Mouse (Mus musculus): ENCODE data around the gene Steap1. TPM values are rescaled to one million over a fixed set of nuclear protein-coding genes. Genes with fewer than 3 reads are reported as not detected.

Steap1 gene
- total RNA-seq, 1 experiment: 45.6 TPM

DNA sequence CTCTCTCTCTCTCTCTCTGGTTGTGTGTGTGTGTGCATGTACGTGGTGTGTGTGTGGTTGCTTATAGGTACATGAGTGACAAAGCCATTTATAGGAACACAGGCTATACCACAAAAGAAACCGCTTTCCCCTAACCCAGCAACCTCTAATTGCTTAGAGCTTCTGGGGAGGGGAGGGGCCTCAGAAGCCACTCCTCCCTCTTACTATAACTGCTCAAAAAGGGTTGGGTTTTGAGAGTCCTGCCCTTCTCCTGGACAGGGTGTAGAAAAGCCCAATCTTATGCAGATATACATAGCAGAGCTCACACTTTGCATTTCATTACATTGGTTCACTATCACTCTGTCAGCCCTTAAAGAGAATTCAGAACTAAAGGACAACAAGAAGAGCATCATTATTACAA lies 48.7 kb downstream of the Steap1 start:
- H3K4me1 ChIP-seq (ENCODE audit: control insufficient read depth in 2 of 2, insufficient read depth in 2 of 2, low read length in 2 of 2, poor library complexity in 1 of 2): peaks cover 9 to 10% of the 10 kb centered on the region in 2 experiments; a peak in 3 of 4 replicates
- H3K4me3 ChIP-seq (ENCODE audit: insufficient read depth in 1 of 2, low read depth in 1 of 2, low read length in 2 of 2, poor library complexity in 1 of 2, severe bottlenecking in 1 of 2): no peak overlapping the region
- H3K9ac ChIP-seq (ENCODE audit: insufficient read depth, low read depth, low read length, poor library complexity, severe bottlenecking): no peak overlapping the region
- DNase-seq (ENCODE audit: low read depth, low spot score): no peak
- H3K9me3 ChIP-seq (ENCODE audit: control insufficient read depth, insufficient read depth, low read depth, low read length): no peaks in the 10 kb centered on the region
- in situ Hi-C loops (cut with MboI; ENCODE audit: low sequenced_read_pairs in 2 of 2, unreplicated experiment in 2 of 2): no loop called here
- H3K27ac ChIP-seq (ENCODE audit: insufficient read depth, low read depth, low read length, poor library complexity, severe bottlenecking): no peak overlapping the region; the same call in 1 of the 2 replicates
- TF ChIP-seq ZC3H11A (IDR thresholded peaks at IDR 0.05; ENCODE audit: borderline replicate concordance, low read depth, low read length) (no peak), HCFC1 (IDR thresholded peaks at IDR 0.05; ENCODE audit: borderline replicate concordance, insufficient read depth, low read length) (no peak), ZNF384 (IDR thresholded peaks at IDR 0.05; ENCODE audit: low read depth, low read length) (no peak), MAFK (IDR thresholded peaks at IDR 0.05; ENCODE audit: insufficient read depth, low read depth, low read length) (no peak), CHD2 (IDR thresholded peaks at IDR 0.05; ENCODE audit: low read depth, low read length) (no peak)
- no peaks in the 10 kb centered on the region for H3K36me3 ChIP-seq (ENCODE audit: control insufficient read depth, insufficient read depth, low read length, poor library complexity, severe bottlenecking)

DNA sequence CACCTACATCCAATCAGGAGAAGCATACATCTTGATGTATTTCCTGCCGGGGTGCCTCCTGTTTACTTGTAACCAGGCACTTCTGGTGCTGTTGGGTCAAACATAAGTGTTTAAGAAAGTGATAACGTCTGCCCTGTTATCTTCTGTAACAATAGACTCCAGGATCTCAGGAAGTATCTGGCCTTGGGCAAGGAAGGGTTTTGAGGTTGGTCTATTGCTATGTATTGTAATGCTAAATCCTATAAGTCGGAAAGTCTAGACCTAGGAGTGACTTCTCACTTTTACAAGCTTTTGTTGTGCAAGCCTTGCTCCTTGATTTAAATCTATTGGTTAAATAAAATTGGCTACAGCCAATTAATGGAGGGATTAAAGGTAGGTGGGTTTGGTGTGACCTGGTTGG lies 50.3 kb downstream of the Steap1 start:
- peak overlapping the region; percentile 84; the same call in 1 of the 2 replicates for H3K27ac ChIP-seq (ENCODE audit: insufficient read depth, low read depth, low read length, poor library complexity, severe bottlenecking)
- no peak overlapping the region for H3K9ac ChIP-seq (ENCODE audit: insufficient read depth, low read depth, low read length, poor library complexity, severe bottlenecking)
- peak; percentile 46 for DNase-seq (ENCODE audit: low read depth, low spot score)
- TF ChIP-seq MAFK (IDR thresholded peaks at IDR 0.05; ENCODE audit: insufficient read depth, low read depth, low read length) (0 out of 2 replicates have a peak, but pooled peaks have one; percentile 9), ZNF384 (IDR thresholded peaks at IDR 0.05; ENCODE audit: low read depth, low read length) (no peak)
- no peak overlapping the region for H3K4me3 ChIP-seq (ENCODE audit: insufficient read depth in 1 of 2, low read depth in 1 of 2, low read length in 2 of 2, poor library complexity in 1 of 2, severe bottlenecking in 1 of 2)
- in situ Hi-C loops (cut with MboI; ENCODE audit: low sequenced_read_pairs in 2 of 2, unreplicated experiment in 2 of 2): no loop called here
- no peaks in the 10 kb centered on the region for H3K36me3 ChIP-seq (ENCODE audit: control insufficient read depth, insufficient read depth, low read length, poor library complexity, severe bottlenecking)
- H3K4me1 ChIP-seq (ENCODE audit: control insufficient read depth in 2 of 2, insufficient read depth in 2 of 2, low read length in 2 of 2, poor library complexity in 1 of 2): peaks cover 8 to 9% of the 10 kb centered on the region in 2 experiments; a peak in 3 of 4 replicates
- no peaks in the 10 kb centered on the region for H3K9me3 ChIP-seq (ENCODE audit: control insufficient read depth, insufficient read depth, low read depth, low read length)

DNA sequence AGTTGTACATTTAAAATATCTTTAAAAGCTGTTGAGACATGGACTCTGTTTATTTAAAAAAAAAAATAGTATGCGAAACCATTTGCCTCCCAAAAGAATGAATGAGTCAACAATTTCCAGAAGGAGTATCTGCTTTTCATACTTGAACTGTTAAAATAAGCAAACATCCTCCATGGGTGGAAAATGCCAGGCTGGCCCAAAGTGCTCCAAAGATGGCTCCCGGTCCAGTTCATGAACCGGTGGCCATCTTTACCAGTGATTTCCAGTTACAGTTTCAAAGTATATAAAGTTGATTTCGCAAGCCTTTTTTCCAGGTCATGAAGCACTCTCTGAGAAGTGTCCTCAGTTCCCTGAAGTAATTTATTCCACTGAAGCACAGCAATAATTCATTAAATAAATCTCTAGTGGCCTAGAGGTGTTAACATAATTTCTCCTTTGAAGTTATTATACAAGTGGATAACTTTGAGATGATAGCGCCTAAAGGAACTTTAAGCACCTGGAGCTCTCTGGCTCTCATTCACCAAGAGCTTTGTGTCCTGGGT lies 53.7 kb downstream of the Steap1 start:
- no peak for DNase-seq (ENCODE audit: low read depth, low spot score)
- Histone ChIP-seq H3K4me1 (ENCODE audit: control insufficient read depth in 2 of 2, insufficient read depth in 2 of 2, low read length in 2 of 2, poor library complexity in 1 of 2) (peaks cover 7 to 9% of the 10 kb centered on the region in 2 experiments; a peak in 3 of 4 replicates), H3K4me3 (ENCODE audit: insufficient read depth in 1 of 2, low read depth in 1 of 2, low read length in 2 of 2, poor library complexity in 1 of 2, severe bottlenecking in 1 of 2) (no peak overlapping the region), H3K9ac (ENCODE audit: insufficient read depth, low read depth, low read length, poor library complexity, severe bottlenecking) (no peak overlapping the region), H3K36me3 (ENCODE audit: control insufficient read depth, insufficient read depth, low read length, poor library complexity, severe bottlenecking) (no peaks in the 10 kb centered on the region), H3K9me3 (ENCODE audit: control insufficient read depth, insufficient read depth, low read depth, low read length) (no peaks in the 10 kb centered on the region), H3K27ac (ENCODE audit: insufficient read depth, low read depth, low read length, poor library complexity, severe bottlenecking) (no peak overlapping the region)
- TF ChIP-seq CHD2 (IDR thresholded peaks at IDR 0.05; ENCODE audit: low read depth, low read length) (no peak), ZNF384 (IDR thresholded peaks at IDR 0.05; ENCODE audit: low read depth, low read length) (no peak), HCFC1 (IDR thresholded peaks at IDR 0.05; ENCODE audit: borderline replicate concordance, insufficient read depth, low read length) (no peak), ZC3H11A (IDR thresholded peaks at IDR 0.05; ENCODE audit: borderline replicate concordance, low read depth, low read length) (no peak), MAFK (IDR thresholded peaks at IDR 0.05; ENCODE audit: insufficient read depth, low read depth, low read length) (no peak)
- in situ Hi-C loops (cut with MboI; ENCODE audit: low sequenced_read_pairs in 2 of 2, unreplicated experiment in 2 of 2): no loop called here

DNA sequence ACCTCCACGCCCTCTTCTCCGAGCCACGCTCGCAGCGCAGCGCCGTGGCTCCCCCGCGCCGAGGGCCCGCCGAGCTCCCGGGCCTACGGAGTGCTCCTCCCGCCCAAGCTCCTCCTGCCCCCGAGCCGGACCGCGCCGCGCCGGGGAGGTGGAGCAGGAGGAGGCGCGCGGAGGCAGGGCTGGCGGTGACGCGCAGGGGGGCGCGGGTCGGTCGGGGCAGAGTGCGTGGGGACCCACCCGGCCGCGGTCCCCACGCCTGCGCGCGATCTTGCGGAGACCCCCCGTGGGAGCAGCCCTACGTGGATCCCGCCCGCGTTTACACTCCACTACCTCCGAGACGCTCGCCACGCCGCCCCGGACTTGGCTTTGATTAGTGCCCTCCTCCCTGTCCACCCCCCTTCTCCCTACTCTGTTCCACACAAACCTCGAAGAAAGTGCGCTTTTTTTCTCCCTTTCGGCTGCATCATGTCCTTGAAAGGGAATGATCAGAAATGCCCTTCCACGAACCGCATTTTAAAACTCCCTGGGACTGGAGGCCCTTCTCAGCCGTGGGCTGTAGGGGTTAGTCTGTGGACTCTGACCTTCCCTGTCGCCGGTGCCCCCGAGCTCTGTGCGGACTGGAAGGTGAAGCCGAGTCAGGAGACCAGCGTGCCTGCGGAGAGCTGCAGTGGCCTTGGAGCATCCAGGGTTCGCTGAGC lies 55.0 kb downstream of the Steap1 start, which contains the start of gene Steap2:
TSS of gene Steap2 (minus strand) at position 623 of the 698 bp plus-strand sequence.
- H3K9me3 ChIP-seq (ENCODE audit: control insufficient read depth, insufficient read depth, low read depth, low read length): no peaks in the 10 kb centered on the region
- no peaks in the 10 kb centered on the region for H3K36me3 ChIP-seq (ENCODE audit: control insufficient read depth, insufficient read depth, low read length, poor library complexity, severe bottlenecking)
- H3K4me1 ChIP-seq (ENCODE audit: control insufficient read depth in 2 of 2, insufficient read depth in 2 of 2, low read length in 2 of 2, poor library complexity in 1 of 2): peaks cover 7% of the 10 kb centered on the region in 2 experiments; a peak in 2 of 4 replicates
- DNase-seq (ENCODE audit: low read depth, low spot score): no peak
- in situ Hi-C loops (cut with MboI; ENCODE audit: low sequenced_read_pairs in 2 of 2, unreplicated experiment in 2 of 2): no loop called here
- H3K9ac ChIP-seq (ENCODE audit: insufficient read depth, low read depth, low read length, poor library complexity, severe bottlenecking): peak within 1 kb of the TSS; percentile 90
- peak within 1 kb of the TSS; percentile 32 for H3K27ac ChIP-seq (ENCODE audit: insufficient read depth, low read depth, low read length, poor library complexity, severe bottlenecking)
- TF ChIP-seq ZNF384 (IDR thresholded peaks at IDR 0.05; ENCODE audit: low read depth, low read length): no peak
- no peak for TF ChIP-seq ZC3H11A (IDR thresholded peaks at IDR 0.05; ENCODE audit: borderline replicate concordance, low read depth, low read length)
- no peak for TF ChIP-seq CHD2 (IDR thresholded peaks at IDR 0.05; ENCODE audit: low read depth, low read length)
- no peak for TF ChIP-seq HCFC1 (IDR thresholded peaks at IDR 0.05; ENCODE audit: borderline replicate concordance, insufficient read depth, low read length)
- TF ChIP-seq MAFK (IDR thresholded peaks at IDR 0.05; ENCODE audit: insufficient read depth, low read depth, low read length): no peak
- peak within 1 kb of the TSS; percentile 80 to 96 for H3K4me3 ChIP-seq (ENCODE audit: insufficient read depth in 1 of 2, low read depth in 1 of 2, low read length in 2 of 2, poor library complexity in 1 of 2, severe bottlenecking in 1 of 2)

Measured in ES-E14 (cell line).